Mouse (Mus musculus) cortical plate, adult 2 months (tissue): ENCODE results near the gene Pdss2.

Source experiments
- CTCF ChIP-seq: fragments of 200-500 bp; IDR thresholded peaks from 2 replicates; pipeline ENCODE4 v1.5.1; 2011; ENCODE audit warnings: mild to moderate bottlenecking, control low read depth, low read length; ENCODE audit not compliant: insufficient read depth; ENCODE audit errors: extremely low read depth
- POLR2A ChIP-seq: fragments of 200-500 bp; IDR thresholded peaks from 2 replicates; pipeline ENCODE4 v1.6.1; 2011; ENCODE audit warnings: mild to moderate bottlenecking, low read length, control low read depth; ENCODE audit not compliant: insufficient read depth; ENCODE audit errors: extremely low read depth

DNA sequence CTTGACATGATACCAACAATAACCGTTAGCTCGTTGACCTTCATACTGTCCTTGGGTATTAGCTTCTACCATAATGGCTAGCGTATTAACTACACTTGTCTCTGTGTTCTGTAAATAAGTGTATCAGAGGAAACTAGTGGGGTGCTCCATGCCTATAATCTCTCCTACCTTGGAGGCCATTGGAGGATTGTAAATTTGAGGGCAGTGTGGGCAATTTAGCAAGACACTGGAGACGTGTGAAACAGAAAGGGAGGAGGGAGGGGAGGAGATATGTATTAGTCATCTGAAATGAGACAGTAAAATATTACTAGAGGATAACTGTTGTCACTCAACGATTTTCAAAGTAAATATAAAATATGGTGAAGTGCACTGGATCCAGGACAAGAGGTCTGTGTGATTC lies 54.2 kb downstream of the Pdss2 start:
- no peak for TF ChIP-seq CTCF
- no peak for TF ChIP-seq POLR2A
